Mouse (Mus musculus) heart, postnatal 25 days (tissue): Measurements from ENCODE around the gene Col4a3bp. TPM values are rescaled to one million over a fixed set of nuclear protein-coding genes. Genes with fewer than 3 reads are reported as not detected.

Experiments used
- DNase-seq: peaks from one replicate; pipeline ENCODE4 v3.0.0; 2022; ENCODE audit warnings: low spot score
- intact Hi-C: fragments of 180-260 bp; cut with DNase I; formaldehyde crosslinking; loops from one replicate; pipeline ENCODE4 v1.15.1; 2025
- total RNA-seq, 2 experiments: library from RNA; stranded (reverse); gene quantifications; 2 replicates each; pipeline ENCODE4 v1.2.3; 2021

Col4a3bp gene
- total RNA-seq, 2 experiments from 2014 or later, result 35.8 to 41.1 TPM

DNA sequence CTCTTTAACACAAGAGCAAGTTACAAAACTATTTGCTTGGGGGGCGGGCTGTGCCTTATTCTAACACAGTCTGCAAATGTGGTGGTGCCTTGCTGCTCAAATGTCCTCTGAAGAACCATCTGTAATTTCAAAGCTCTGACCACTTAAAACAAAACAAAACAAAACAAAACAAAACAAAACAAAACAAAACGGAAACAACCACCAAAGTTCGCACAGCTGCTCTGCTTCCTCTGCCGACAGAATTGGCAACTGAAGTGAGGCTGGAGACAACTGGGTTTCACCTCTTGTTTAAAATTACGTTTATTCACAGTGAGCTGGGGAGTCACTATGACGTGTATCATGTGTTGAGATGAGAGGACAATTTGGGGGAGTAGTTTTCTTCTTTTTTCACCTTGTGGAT lies 136.2 kb downstream of the Col4a3bp start:
- DNase-seq, result no peak
- intact Hi-C loops, result no loop called here

DNA sequence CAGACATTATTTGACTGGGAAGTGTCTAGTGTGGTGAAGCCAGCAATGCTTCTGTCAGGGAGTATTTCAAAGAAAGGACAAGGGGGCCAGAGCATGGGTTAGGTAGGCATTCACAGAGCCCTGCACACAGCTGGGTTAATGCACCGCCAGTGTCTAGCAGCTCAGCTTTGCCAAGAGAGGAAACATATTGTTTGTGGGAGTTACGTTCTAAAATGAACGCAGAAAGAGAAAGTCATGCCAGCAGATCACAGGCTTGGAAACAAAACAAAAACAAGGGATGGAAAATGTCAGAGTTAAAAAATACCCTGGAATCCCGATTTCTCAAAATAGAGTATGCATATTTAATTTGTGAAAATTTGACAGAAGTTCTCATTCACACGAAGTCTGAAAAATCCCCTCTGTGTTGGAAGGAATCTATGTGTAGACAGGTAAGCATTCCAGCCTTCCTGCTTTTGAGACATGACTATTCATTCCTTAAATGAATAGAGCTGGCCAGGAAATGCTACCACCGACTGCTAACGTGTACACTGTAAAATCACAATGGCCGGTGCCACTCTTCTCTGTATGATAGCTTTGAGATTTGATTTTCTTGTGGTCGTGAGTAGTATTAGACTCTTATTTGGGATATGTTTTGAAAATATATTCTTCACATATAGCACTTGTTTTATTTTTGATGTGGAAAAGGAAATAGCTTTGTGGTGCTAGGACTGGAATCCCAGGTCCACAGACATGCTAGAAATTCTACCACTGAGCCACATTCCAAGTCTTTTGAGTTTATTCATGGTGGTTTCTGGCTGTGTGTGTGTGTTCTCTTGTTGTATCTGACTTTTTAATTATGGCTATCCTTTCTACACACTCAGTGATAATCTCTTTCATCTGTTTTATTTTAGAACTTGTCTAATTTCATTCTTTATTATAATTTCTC lies 138.0 kb downstream of the Col4a3bp start:
- no peak for DNase-seq
- intact Hi-C loops, result no loop called here

DNA sequence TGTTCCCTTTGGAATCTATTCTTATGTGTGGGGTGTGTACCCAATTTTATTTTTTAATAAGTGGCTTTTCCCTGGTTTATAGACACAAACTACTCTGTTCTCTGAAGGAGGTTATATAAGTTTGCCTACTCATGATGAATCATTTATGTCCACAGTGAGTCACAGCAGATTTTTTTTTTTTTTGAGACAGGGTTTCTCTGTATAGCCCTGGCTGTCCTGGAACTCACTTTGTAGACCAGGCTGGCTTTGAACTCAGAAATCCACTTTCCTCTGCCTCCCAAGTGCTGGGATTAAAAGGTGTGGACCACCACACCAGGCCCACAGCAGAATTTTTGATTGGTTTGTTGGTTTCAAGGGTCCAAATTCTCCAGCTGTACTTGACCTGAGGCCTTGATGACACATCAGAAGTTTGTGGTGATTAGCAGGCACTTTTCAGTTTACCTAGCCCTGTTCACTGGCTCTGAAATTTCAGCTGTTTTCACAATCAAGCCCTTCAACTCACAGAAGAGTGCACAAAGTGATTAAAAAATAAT lies 138.7 kb downstream of the Col4a3bp start:
- intact Hi-C loops, result no loop called here
- DNase-seq, result no peak

DNA sequence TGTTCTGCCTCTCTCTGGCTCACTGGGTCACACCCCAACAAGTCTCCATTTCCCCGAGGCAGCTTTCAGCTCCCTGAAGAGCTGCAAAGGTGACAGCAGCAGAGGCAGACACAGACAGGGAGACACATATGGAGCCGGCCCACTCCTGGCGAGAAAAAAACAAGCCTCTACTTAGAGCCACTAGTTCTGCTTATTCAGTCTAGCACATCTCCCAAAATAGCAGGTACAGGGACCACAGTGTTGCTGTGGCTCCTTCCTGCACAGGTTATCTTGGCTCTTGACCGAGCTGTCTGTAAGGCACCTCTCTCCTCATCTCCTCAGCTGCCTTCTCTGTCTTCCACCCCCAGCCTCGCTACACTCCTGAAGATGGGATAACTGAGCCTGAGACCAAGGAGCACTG lies 142.4 kb downstream of the Col4a3bp start:
- DNase-seq, result no peak
- intact Hi-C loops, result no loop called here

DNA sequence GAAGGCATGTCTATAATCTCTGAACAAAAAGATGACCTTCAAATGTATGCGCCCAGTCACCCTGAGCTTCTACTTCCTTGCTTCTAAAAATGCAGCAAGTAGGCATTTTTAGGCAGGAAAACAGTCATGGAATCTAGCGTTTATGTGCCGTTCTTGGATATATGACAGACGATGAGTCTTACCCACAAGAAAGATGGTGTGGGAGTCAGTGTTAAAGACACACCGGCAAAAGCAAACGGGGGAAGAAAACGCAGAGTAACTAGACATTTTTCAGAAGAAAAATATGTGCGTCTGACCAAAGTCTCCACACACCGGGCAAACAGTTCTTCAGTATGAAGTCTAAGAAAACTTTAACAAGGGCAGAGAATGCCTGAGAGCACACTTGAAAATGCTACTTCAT lies 144.8 kb downstream of the Col4a3bp start:
- intact Hi-C loops, result no loop called here
- DNase-seq, result no peak

Other genes starting within 250 kb of the Col4a3bp start
- gene Poc5, start 154.3 kb upstream of the Col4a3bp start, total RNA-seq, result 10 to 100 TPM; 10.5 to 13.4 TPM
- under 1 TPM; 0.21 to 0.36 TPM for gene Ankdd1b, start 71.4 kb upstream of the Col4a3bp start, total RNA-seq
- gene Gm17622, start 51.9 kb upstream of the Col4a3bp start, total RNA-seq, result not detected
- 1 to 10 TPM; 5.6 to 5.9 TPM for gene Polk, start within 50 bp of the Col4a3bp start, total RNA-seq
- gene Hmgcr, start 128.3 kb downstream of the Col4a3bp start, total RNA-seq, result 10 to 100 TPM in 1 of 2 experiments, 1 to 10 TPM in 1; 9.0 to 12.2 TPM
- not detected for gene Ankrd31, start 205.7 kb downstream of the Col4a3bp start, total RNA-seq